Mouse (Mus musculus) macrophage (primary cell): Measurements from ENCODE around the gene Olfr1176. TPM values are rescaled to one million over a fixed set of nuclear protein-coding genes. Genes with fewer than 3 reads are reported as not detected.

Experiments
- H3K27ac ChIP-seq: fragments of 350-480 bp; formaldehyde crosslinking; 2 replicates; pipeline ENCODE4 v1.9.0; 2021
- H3K36me3 ChIP-seq: fragments of 350-480 bp; formaldehyde crosslinking; 2 replicates; pipeline ENCODE4 v1.9.0; 2021; ENCODE audit errors: inconsistent target
- H3K4me3 ChIP-seq: fragments of 350-480 bp; formaldehyde crosslinking; 2 replicates; pipeline ENCODE4 v1.9.0; 2021; ENCODE audit errors: inconsistent target
- H3K79me2 ChIP-seq: fragments of 350-480 bp; formaldehyde crosslinking; 2 replicates; pipeline ENCODE4 v1.9.0; 2021; ENCODE audit errors: inconsistent target
- WGBS: methylation state at CpG from one replicate; pipeline ENCODE4 v1.1.7; 2026; ENCODE audit warnings: inconsistent platforms; ENCODE audit not compliant: missing documents; 5-methylcytosine and 5-hydroxymethylcytosine counted together
- polyA plus RNA-seq: library from polyadenylated mRNA; stranded (reverse); fragments of 250-400 nt; gene quantifications from 3 replicates; pipeline ENCODE4 v1.2.4, GENCODE M21; 2018; ENCODE audit warnings: inconsistent platforms
- total RNA-seq, 78 experiments: library from RNA; depleted of rRNA; stranded (reverse); fragments of 250-400 nt; gene quantifications; 1 replicate in 9 of 78; 2 replicates in 24 of 78; 3 replicates in 43 of 78; 4 replicates in 2 of 78; pipeline ENCODE4 v1.2.4; 2018; ENCODE audit warnings: inconsistent platforms in 56 of 78

The Olfr1176 gene
- total RNA-seq (2018; cell fraction: chromatin; rRNA removed), result not detected
- total RNA-seq (2018; cell fraction: cytosol; rRNA removed), result not detected
- total RNA-seq (2018; cell fraction: nucleus; rRNA removed), result not detected
- polyA plus RNA-seq, result not detected in 3 replicates

DNA sequence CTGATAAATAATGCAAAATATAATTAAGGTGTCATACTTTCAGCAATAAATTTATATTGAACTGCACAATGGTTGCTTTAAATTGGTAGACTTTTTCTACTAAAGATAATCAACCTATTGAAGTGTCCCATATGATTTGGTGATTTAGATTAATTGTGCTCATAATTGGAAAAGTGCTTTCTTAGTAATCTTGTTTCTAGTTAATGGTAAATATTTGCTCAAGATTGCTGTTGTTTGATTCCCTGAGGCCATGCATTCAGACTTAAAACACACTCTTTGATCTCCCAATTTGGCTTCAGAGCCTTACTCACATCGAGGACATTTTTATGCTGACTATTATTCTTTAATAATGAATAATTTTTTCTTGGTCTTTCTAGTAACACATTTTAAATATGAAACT is at the start of gene Olfr1176:
Gene Olfr1176 (plus strand): TSS at position 301 of the 400 bp plus-strand sequence.
- Histone ChIP-seq H3K79me2 (no peaks in the 10 kb centered on the region), H3K4me3 (no peak within 1 kb of the TSS), H3K36me3 (no peaks in the 10 kb centered on the region), H3K27ac (no peak within 1 kb of the TSS)
- 62% methylated on average over 1 of the region's 1 CpGs for whole genome bisulfite sequencing

DNA sequence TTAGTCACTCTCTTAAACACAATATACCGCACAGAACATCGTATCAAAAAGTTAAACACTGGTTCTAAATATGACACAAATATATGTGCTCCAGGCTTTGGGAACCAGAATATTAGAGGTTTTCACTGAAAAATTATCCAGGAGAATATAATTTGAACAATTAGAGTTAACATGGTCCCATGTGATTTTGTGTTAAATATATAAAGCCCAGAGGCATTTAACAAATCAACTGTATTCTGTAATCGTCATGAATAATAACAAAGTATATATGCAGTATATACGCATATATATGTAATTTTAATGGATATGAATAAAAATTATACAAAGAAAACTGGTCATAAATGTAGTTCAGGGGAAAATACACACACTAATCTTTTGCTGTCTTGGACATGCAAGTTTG is 21.5 kb upstream of the Olfr1176 start, which contains the start of gene Olfr1174-ps:
Gene Olfr1174-ps (minus strand): TSS at position 101 of the 400 bp plus-strand sequence.
- Histone ChIP-seq H3K4me3 (no peak within 1 kb of the TSS), H3K27ac (no peak within 1 kb of the TSS), H3K79me2 (no peaks in the 10 kb centered on the region), H3K36me3 (no peaks in the 10 kb centered on the region)
- WGBS, result 97% methylated on average over 4 of the region's 4 CpGs

- H3K36me3 ChIP-seq, result no peaks in the 10 kb centered on the region
- no peaks in the 10 kb centered on the region for H3K79me2 ChIP-seq
- 68% methylated on average over 2 of the region's 2 CpGs for WGBS
- no peak within 1 kb of the TSS for H3K4me3 ChIP-seq
- no peak within 1 kb of the TSS for H3K27ac ChIP-seq
Observed at GRCm38 (mm10) chr2:88327115-88327514, 9.4 kb upstream of the Olfr1176 start, which contains the start of gene Olfr1175-ps. Olfr1175-ps (minus strand) TSS chr2:88327215.

GRCm38 (mm10) chr2:88346392-88346791 is 9.9 kb downstream of the Olfr1176 start, which contains the start of gene Olfr1177-ps:
Olfr1177-ps (minus strand) TSS chr2:88346492.
- H3K27ac ChIP-seq, result no peak within 1 kb of the TSS
- H3K36me3 ChIP-seq, result no peaks in the 10 kb centered on the region
- no peaks in the 10 kb centered on the region for H3K79me2 ChIP-seq
- WGBS, result 67% methylated on average over 1 of the region's 1 CpGs
- H3K4me3 ChIP-seq, result no peak within 1 kb of the TSS

DNA sequence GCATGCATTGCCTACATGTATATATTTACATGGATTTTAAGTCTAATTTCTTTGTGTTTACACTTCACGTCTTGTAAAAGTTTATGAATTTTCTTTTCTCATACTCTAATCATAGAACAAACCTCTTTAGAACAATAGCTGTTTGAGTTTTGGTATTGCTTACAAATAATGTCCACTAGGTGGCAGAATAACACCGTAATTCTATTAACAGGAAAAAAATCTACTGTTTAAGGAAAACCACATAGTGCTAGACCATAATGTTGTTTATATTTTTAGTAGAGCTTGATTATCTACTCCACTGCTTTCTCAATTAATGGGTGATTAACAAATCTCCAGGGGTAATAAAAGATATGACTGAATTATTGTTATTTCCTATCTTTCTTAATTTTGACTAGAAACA is 19.8 kb downstream of the Olfr1176 start:
- 4% methylated on average over 2 of the region's 2 CpGs for WGBS
- Histone ChIP-seq H3K27ac (no peak overlapping the region), H3K79me2 (no peaks in the 10 kb centered on the region), H3K4me3 (no peak overlapping the region), H3K36me3 (no peaks in the 10 kb centered on the region)

DNA sequence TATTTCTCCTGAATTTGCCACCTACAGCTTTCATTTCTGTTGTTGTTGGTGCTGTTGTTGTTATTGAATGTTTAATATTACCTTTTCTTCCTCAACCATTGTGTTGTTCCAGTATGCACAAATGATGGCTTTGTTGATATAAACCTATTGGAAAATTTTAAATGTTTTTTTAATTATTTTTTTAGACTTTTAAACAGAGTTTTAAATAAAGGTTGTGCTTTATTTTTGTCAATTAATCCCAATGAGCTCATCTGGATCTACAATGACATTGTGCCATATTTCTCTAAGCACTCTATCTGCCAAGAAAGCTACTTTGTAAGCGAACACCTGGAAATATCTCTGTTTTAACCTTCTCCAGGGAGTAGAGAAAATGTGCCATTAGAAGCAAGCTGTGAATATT is 50.2 kb downstream of the Olfr1176 start, which contains the start of gene Olfr1178:
Gene Olfr1178 (plus strand): TSS at position 301 of the 400 bp plus-strand sequence.
- 100% methylated on average over 1 of the region's 1 CpGs for WGBS
- H3K36me3 ChIP-seq, result no peaks in the 10 kb centered on the region
- no peak within 1 kb of the TSS for H3K27ac ChIP-seq
- no peak within 1 kb of the TSS for H3K4me3 ChIP-seq
- no peaks in the 10 kb centered on the region for H3K79me2 ChIP-seq

Other genes starting within 250 kb of the Olfr1176 start
- not detected in 3 replicates for gene Olfr1164, start 242.8 kb upstream of the Olfr1176 start, polyA plus RNA-seq
- gene Olfr1166, start 208.4 kb upstream of the Olfr1176 start, polyA plus RNA-seq, result not detected in 3 replicates
- gene Olfr1167, start 181.5 kb upstream of the Olfr1176 start, polyA plus RNA-seq, result not detected in 3 replicates
- not detected in 3 replicates for gene Olfr1168, start 154.8 kb upstream of the Olfr1176 start, polyA plus RNA-seq
- gene Olfr1170, start 108.4 kb upstream of the Olfr1176 start, polyA plus RNA-seq, result not detected in 3 replicates
- not detected in 3 replicates for gene Olfr1173, start 56.8 kb upstream of the Olfr1176 start, polyA plus RNA-seq
- not detected in 3 replicates for gene Olfr1174-ps, start 21.6 kb upstream of the Olfr1176 start, polyA plus RNA-seq
- not detected in 3 replicates for gene Olfr1175-ps, start 9.5 kb upstream of the Olfr1176 start, polyA plus RNA-seq
- gene Olfr1177-ps, start 9.8 kb downstream of the Olfr1176 start, polyA plus RNA-seq, result not detected in 3 replicates
- gene Olfr1178, start 50.3 kb downstream of the Olfr1176 start, polyA plus RNA-seq, result not detected in 3 replicates
- not detected in 3 replicates for gene Olfr1179, start 69.7 kb downstream of the Olfr1176 start, polyA plus RNA-seq
- not detected in 3 replicates for gene Olfr1180, start 82.4 kb downstream of the Olfr1176 start, polyA plus RNA-seq
- gene Olfr1181, start 89.5 kb downstream of the Olfr1176 start, polyA plus RNA-seq, result not detected in 3 replicates
- not detected in 3 replicates for gene Gm13757, start 112.4 kb downstream of the Olfr1176 start, polyA plus RNA-seq
- gene Olfr1183, start 118.1 kb downstream of the Olfr1176 start, polyA plus RNA-seq, result not detected in 3 replicates
- not detected in 3 replicates for gene Olfr1184, start 146.9 kb downstream of the Olfr1176 start, polyA plus RNA-seq
- gene Olfr1185-ps1, start 156.6 kb downstream of the Olfr1176 start, polyA plus RNA-seq, result not detected in 3 replicates
- gene Olfr1186, start 181.8 kb downstream of the Olfr1176 start, polyA plus RNA-seq, result not detected in 3 replicates
- gene Olfr1188, start 220.2 kb downstream of the Olfr1176 start, polyA plus RNA-seq, result not detected in 3 replicates
- gene Olfr1189, start 249.7 kb downstream of the Olfr1176 start, polyA plus RNA-seq, result not detected in 3 replicates